9 mouse cellular contexts compared by ENCODE assay signal in genomic region chr7:128860141-128860540, GRCm38 (mm10).
DNase-seq lines count a peak whose midpoint lies in the region; ATAC-seq and TF ChIP-seq lines count a peak whose summit lies in the region.
"Had no signal": no experiment of that assay in that cellular context is flagged by ENCODE, and none has a peak within 500 bp of the region (broad histone marks: within the 10 kb centered on the region; RNA-seq: fewer than 3 reads in every experiment).

No protein-coding gene starts in this region.

- DNase-seq in adipocyte (ENCODE audit: low spot score) = peak; percentile 71
- peak; percentile 89 for DNase-seq in embryo, embryonic 10 days (ENCODE audit: low spot score)
- peak; percentile 43 to 51 for DNase-seq in gastrocnemius, postnatal 36 days
- peak; percentile 60 to 80 for DNase-seq in layer of hippocampus, adult 2 months (ENCODE audit: low spot score in 2 of 2)
- peak; percentile 80 for DNase-seq in right cerebral cortex, postnatal 14 days

- ATAC-seq in lung, embryonic 16.5 days (ENCODE audit: low read depth) = peak; percentile 47
- no peak for ATAC-seq in inflammation-experienced regulatory T-cells, adult 6 months

- H3K9ac ChIP-seq in lung, embryonic 16.5 days (ENCODE audit: low read length) = no peak overlapping the region
- H3K9ac ChIP-seq: limb, embryonic 12.5 days had no signal

- 0 out of 2 replicates have a peak, but pooled peaks cover 3% of the 10 kb centered on the region for H3K9me3 ChIP-seq in E14TG2a.4 (ENCODE audit: low read length)
- no peaks in the 10 kb centered on the region for H3K9me3 ChIP-seq in lung, embryonic 16.5 days (ENCODE audit: control insufficient read depth, low read length)
- H3K9me3 ChIP-seq: limb, embryonic 12.5 days had no signal

- WGBS in lung, embryonic 16.5 days = 2% methylated on average over 3 of the region's 3 CpGs

- intact Hi-C loops in gastrocnemius, postnatal 36 days (cut with DNase I) = loop anchor here (5.0 kb wide), 1 partner anchor 447 kb away; no protein-coding TSS in a partner anchor

- no peak overlapping the region for H3K4me2 ChIP-seq in lung, embryonic 16.5 days (ENCODE audit: low read depth, low read length)
- H3K4me2 ChIP-seq: limb, embryonic 12.5 days had no signal

- no peak overlapping the region for H3K27ac ChIP-seq in layer of hippocampus, adult 2 months
- no peak overlapping the region for H3K27ac ChIP-seq in lung, embryonic 16.5 days (ENCODE audit: low read length)
- H3K27ac ChIP-seq: limb, embryonic 12.5 days had no signal

- TF ChIP-seq CTCF in E14TG2a.4 (conservative IDR thresholded peaks at IDR 0.05; ENCODE audit: low read length) = peak; percentile 88
- peak; percentile 95 for TF ChIP-seq CTCF in layer of hippocampus, adult 2 months (conservative IDR thresholded peaks at IDR 0.05)

- peaks cover 2% of the 10 kb centered on the region; the same call in 1 of the 2 replicates for H3K27me3 ChIP-seq in E14TG2a.4 (ENCODE audit: insufficient read depth, low read length)
- H3K27me3 ChIP-seq in lung, embryonic 16.5 days (ENCODE audit: control insufficient read depth, insufficient read depth, low read depth, low read length) = no peaks in the 10 kb centered on the region
- H3K27me3 ChIP-seq: limb, embryonic 12.5 days had no signal

- no peak overlapping the region for H3K4me3 ChIP-seq in E14TG2a.4 (replicated peaks; ENCODE audit: low read length)
- no peak overlapping the region for H3K4me3 ChIP-seq in layer of hippocampus, adult 2 months
- H3K4me3 ChIP-seq in lung, embryonic 16.5 days (ENCODE audit: low read length) = no peak overlapping the region
- H3K4me3 ChIP-seq: limb, embryonic 12.5 days had no signal

- H3K36me3 ChIP-seq in E14TG2a.4 (ENCODE audit: insufficient read depth, low read length) = no peaks in the 10 kb centered on the region
- H3K36me3 ChIP-seq in lung, embryonic 16.5 days (ENCODE audit: control insufficient read depth, insufficient read depth, low read length) = no peaks in the 10 kb centered on the region
- H3K36me3 ChIP-seq: limb, embryonic 12.5 days had no signal

- 0 out of 2 replicates have a peak, but pooled peaks cover 3% of the 10 kb centered on the region for H3K4me1 ChIP-seq in E14TG2a.4 (replicated peaks; ENCODE audit: low read depth, low read length)
- H3K4me1 ChIP-seq in lung, embryonic 16.5 days (replicated peaks; ENCODE audit: control insufficient read depth, insufficient read depth, low read length) = no peaks in the 10 kb centered on the region
- H3K4me1 ChIP-seq: limb, embryonic 12.5 days had no signal
